Mouse (Mus musculus): ENCODE data around the gene Hhatl.

The Hhatl gene

GRCm38 (mm10) chr9:121759091-121760081, 32.9 kb downstream of the Hhatl start, which contains the start of gene Zfp651:
TSS of gene Zfp651 (plus strand) at chr9:121759330.
- WGBS, result 1% methylated on average over 92 of the region's 97 CpGs

GRCm38 (mm10) chr9:121757835-121758814, 34.2 kb downstream of the Hhatl start:
- WGBS, result 43% methylated on average over 10 of the region's 10 CpGs

- 10% methylated on average over 3 of the region's 3 CpGs for WGBS
Measured at GRCm38 (mm10) chr9:121757432-121757831, 34.9 kb downstream of the Hhatl start.

GRCm38 (mm10) chr9:121756785-121757184, 35.5 kb downstream of the Hhatl start:
- WGBS, result 81% methylated on average over 3 of the region's 3 CpGs

GRCm38 (mm10) chr9:121754624-121755023, 37.7 kb downstream of the Hhatl start:
- 57% methylated on average over 3 of the region's 3 CpGs for WGBS

- WGBS, result 53% methylated on average over 9 of the region's 9 CpGs
Measured at GRCm38 (mm10) chr9:121752774-121753173, 39.5 kb downstream of the Hhatl start.

- 86% methylated on average over 8 of the region's 8 CpGs for WGBS
Measured at GRCm38 (mm10) chr9:121744051-121744450, 48.3 kb downstream of the Hhatl start.

- WGBS, result 89% methylated on average over 3 of the region's 3 CpGs
Measured at GRCm38 (mm10) chr9:121741168-121741567, 51.1 kb downstream of the Hhatl start.

- 45% methylated on average over 6 of the region's 6 CpGs for WGBS
Measured at GRCm38 (mm10) chr9:121740490-121740889, 51.8 kb downstream of the Hhatl start.
